Mouse (Mus musculus): ENCODE data around the gene Vmn1r214. TPM values are rescaled to one million over a fixed set of nuclear protein-coding genes. Genes with fewer than 3 reads are reported as not detected.

The Vmn1r214 gene
- polyA plus RNA-seq (2014; fragmentation: Nextera tagmentation; extraction: Ambion mirVana), result not detected in 2 replicates

DNA sequence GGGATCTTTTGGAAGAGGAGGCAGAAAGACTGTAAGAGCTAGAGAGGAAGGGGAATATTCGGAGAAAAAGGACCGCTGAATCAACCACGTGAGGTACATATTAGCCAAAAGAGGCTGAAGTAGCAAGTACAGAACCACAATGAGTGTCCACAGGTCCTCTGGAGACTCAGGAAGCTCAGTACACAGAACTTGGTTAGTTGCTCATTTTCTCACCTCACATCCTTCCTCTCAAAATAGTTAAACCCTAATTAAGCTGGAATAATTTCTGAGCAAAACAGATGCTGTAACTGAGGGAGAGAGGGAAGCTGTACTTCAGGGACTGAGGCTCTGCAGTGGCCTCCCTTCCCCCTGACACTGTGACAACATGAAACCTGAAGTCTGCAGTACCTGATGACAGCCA lies at the start of gene Vmn1r214:
Vmn1r214 (plus strand) TSS at position 301 of the 400 bp plus-strand sequence.
- ATAC-seq (ENCODE audit: insufficient number of reproducible peaks, insufficient read depth, low FRiP score, low read depth), result no peak
- Histone ChIP-seq H3K4me1 (ENCODE audit: control insufficient read depth, insufficient read depth, low read length) (no peaks in the 10 kb centered on the region), H3K9ac (replicated peaks; ENCODE audit: low read depth, low read length) (no peak within 1 kb of the TSS), H3K4me2 (replicated peaks; ENCODE audit: low read depth, low read length) (no peak within 1 kb of the TSS), H3K4me3 (ENCODE audit: low read depth, low read length) (no peak within 1 kb of the TSS), H3K9me3 (ENCODE audit: control insufficient read depth, low read depth, low read length) (no peaks in the 10 kb centered on the region), H3K36me3 (ENCODE audit: control insufficient read depth, insufficient read depth, low read length) (no peaks in the 10 kb centered on the region), H3K27ac (ENCODE audit: low read length) (no peak within 1 kb of the TSS), H3K27me3 (ENCODE audit: control insufficient read depth, insufficient read depth, low read length) (no peaks in the 10 kb centered on the region)
- WGBS, result 86% methylated on average over 3 of the region's 3 CpGs

DNA sequence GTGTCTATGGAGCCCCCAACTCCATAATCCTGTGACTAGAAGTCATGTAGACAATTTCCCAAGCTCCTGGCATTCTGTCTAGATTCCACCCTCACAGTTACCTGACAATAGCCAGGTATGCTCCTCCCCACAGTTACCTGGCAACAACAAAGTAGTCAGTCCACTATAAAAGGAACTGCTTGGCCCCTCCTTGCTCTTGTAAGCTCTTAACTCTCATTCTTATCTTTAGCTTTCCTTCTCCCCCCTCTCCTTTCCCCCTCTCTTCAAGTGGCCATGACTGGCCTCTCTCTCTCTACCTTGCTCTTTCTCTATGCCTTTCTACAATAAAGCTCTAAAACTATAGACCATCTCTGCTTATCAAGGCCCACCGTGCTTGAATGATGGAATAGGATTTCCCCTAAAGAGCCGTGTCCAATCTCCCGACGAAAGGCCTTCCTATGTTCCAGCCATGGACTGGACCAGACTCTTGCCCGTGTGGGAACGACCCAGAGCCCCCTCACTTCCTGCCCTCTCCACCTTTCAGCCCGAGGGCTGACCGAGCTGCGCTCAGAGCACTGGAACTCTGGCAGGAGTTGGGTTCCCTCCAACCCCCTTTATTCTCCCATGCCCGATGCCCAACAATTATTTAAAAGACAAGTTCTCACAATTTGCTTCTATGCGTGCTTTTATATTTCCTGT lies 39.9 kb upstream of the Vmn1r214 start:
- Histone ChIP-seq H3K36me3 (ENCODE audit: control insufficient read depth, insufficient read depth, low read length) (no peaks in the 10 kb centered on the region), H3K27ac (ENCODE audit: low read length) (no peak overlapping the region), H3K4me3 (ENCODE audit: low read depth, low read length) (no peak overlapping the region), H3K9me3 (ENCODE audit: control insufficient read depth, low read depth, low read length) (no peaks in the 10 kb centered on the region), H3K27me3 (ENCODE audit: control insufficient read depth, insufficient read depth, low read length) (no peaks in the 10 kb centered on the region), H3K9ac (replicated peaks; ENCODE audit: low read depth, low read length) (no peak overlapping the region), H3K4me1 (ENCODE audit: control insufficient read depth, insufficient read depth, low read length) (no peaks in the 10 kb centered on the region), H3K4me2 (replicated peaks; ENCODE audit: low read depth, low read length) (no peak overlapping the region)
- 85% methylated on average over 11 of the region's 11 CpGs for WGBS
- no peak for ATAC-seq (ENCODE audit: insufficient number of reproducible peaks, insufficient read depth, low FRiP score, low read depth)

DNA sequence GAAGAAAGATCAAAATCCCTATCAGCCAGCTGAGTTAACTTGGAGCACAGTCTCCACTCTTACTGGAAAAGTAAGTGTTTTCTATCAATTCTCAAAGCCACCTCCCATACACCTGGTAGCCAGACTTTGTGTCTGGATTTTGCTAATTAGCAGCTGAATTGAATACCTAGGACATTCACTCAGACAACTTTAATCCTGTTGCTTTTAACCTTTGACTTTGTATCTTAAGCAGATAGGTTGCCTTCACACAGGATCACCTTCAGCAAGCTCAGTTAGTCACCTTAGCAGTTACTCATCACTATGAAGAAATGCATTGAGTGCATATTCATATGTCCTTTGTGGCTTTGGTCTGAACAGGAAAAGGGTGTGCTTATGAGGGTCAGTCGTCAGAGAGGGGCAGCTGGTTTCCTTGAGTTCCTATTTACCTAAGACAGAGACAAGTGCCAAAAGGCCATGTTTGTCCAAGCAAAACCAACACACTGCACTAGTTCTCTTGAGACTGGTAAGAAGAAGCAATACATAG lies 38.0 kb upstream of the Vmn1r214 start:
- no peak for ATAC-seq (ENCODE audit: insufficient number of reproducible peaks, insufficient read depth, low FRiP score, low read depth)
- Histone ChIP-seq H3K4me3 (ENCODE audit: low read depth, low read length) (no peak overlapping the region), H3K4me2 (replicated peaks; ENCODE audit: low read depth, low read length) (no peak overlapping the region), H3K4me1 (ENCODE audit: control insufficient read depth, insufficient read depth, low read length) (no peaks in the 10 kb centered on the region), H3K9ac (replicated peaks; ENCODE audit: low read depth, low read length) (no peak overlapping the region), H3K27ac (ENCODE audit: low read length) (no peak overlapping the region), H3K36me3 (ENCODE audit: control insufficient read depth, insufficient read depth, low read length) (no peaks in the 10 kb centered on the region), H3K27me3 (ENCODE audit: control insufficient read depth, insufficient read depth, low read length) (no peaks in the 10 kb centered on the region), H3K9me3 (ENCODE audit: control insufficient read depth, low read depth, low read length) (no peaks in the 10 kb centered on the region)
- 31% methylated on average over 1 of the region's 1 CpGs for WGBS

DNA sequence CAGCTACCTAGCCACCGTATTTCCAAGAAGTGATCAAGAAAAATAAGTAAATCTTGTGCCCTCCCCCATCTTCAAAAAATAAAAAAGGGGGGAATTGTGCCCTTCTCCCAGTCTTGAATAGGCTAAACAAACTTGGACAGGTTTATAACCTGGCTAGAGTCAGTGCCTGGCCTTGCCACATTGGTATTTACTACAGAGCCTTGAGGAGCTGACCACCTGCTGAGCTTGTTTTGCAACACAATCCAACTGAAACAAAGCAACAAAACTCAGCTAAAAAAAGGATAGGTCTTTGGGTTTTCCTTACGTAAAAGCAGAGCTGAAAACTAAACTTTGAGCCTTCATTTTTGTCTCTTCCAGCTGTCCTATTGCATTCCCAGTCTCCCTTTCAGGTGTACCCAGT lies 37.5 kb upstream of the Vmn1r214 start:
- H3K4me2 ChIP-seq (replicated peaks; ENCODE audit: low read depth, low read length), result no peak overlapping the region
- H3K4me1 ChIP-seq (ENCODE audit: control insufficient read depth, insufficient read depth, low read length), result no peaks in the 10 kb centered on the region
- WGBS, result 63% methylated on average over 2 of the region's 2 CpGs
- H3K9ac ChIP-seq (replicated peaks; ENCODE audit: low read depth, low read length), result no peak overlapping the region
- no peaks in the 10 kb centered on the region for H3K27me3 ChIP-seq (ENCODE audit: control insufficient read depth, insufficient read depth, low read length)
- no peaks in the 10 kb centered on the region for H3K36me3 ChIP-seq (ENCODE audit: control insufficient read depth, insufficient read depth, low read length)
- no peaks in the 10 kb centered on the region for H3K9me3 ChIP-seq (ENCODE audit: control insufficient read depth, low read depth, low read length)
- H3K27ac ChIP-seq (ENCODE audit: low read length), result no peak overlapping the region
- H3K4me3 ChIP-seq (ENCODE audit: low read depth, low read length), result no peak overlapping the region
- no peak for ATAC-seq (ENCODE audit: insufficient number of reproducible peaks, insufficient read depth, low FRiP score, low read depth)

DNA sequence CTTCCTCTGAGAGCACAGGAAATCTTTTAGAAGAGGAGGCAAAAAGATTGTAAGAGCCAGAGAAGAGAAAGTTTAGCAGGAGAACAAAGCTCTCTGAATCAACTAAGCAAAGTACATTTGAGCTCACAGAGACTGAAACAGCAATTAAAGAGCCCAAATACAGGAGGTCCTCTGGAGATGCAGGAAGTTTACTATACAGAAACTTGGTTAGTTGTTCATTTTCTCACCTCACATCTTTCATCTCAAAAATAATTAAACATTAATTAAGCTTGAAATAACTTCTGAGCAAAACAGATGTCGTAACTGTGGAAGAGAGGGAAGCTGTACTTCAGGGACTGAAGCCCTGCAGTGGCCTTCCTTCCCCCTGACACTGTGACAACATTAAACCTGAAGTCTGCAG lies 22.9 kb upstream of the Vmn1r214 start, which contains the start of gene Vmn1r213:
Vmn1r213 (plus strand) TSS at position 301 of the 400 bp plus-strand sequence.
- H3K4me1 ChIP-seq (ENCODE audit: control insufficient read depth, insufficient read depth, low read length), result no peaks in the 10 kb centered on the region
- H3K4me2 ChIP-seq (replicated peaks; ENCODE audit: low read depth, low read length), result no peak within 1 kb of the TSS
- H3K27me3 ChIP-seq (ENCODE audit: control insufficient read depth, insufficient read depth, low read length), result no peaks in the 10 kb centered on the region
- no peak for ATAC-seq (ENCODE audit: insufficient number of reproducible peaks, insufficient read depth, low FRiP score, low read depth)
- no peak within 1 kb of the TSS for H3K27ac ChIP-seq (ENCODE audit: low read length)
- no peak within 1 kb of the TSS for H3K4me3 ChIP-seq (ENCODE audit: low read depth, low read length)
- H3K9ac ChIP-seq (replicated peaks; ENCODE audit: low read depth, low read length), result no peak within 1 kb of the TSS
- WGBS, result 68% methylated on average over 1 of the region's 1 CpGs
- no peaks in the 10 kb centered on the region for H3K9me3 ChIP-seq (ENCODE audit: control insufficient read depth, low read depth, low read length)
- no peaks in the 10 kb centered on the region for H3K36me3 ChIP-seq (ENCODE audit: control insufficient read depth, insufficient read depth, low read length)

DNA sequence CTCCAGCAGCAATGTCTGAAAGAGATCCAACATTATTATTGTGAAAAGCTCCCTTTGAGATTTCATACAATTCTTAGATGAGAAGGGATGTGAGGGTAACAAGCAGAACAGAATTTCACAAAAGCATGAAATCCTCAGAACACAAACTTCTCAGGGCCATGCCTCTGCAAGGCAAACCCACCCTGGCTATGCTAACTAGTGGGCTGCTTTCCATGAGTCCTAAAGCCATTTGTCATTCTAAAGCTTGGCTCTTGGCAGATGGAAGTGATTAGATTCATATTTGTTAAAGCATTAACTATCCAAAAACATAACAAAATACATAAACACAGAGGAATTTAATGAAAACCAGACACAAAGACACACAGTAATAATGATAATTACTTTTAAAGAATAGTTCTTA lies 12.1 kb upstream of the Vmn1r214 start:
- Histone ChIP-seq H3K4me2 (replicated peaks; ENCODE audit: low read depth, low read length) (no peak overlapping the region), H3K36me3 (ENCODE audit: control insufficient read depth, insufficient read depth, low read length) (no peaks in the 10 kb centered on the region), H3K27me3 (ENCODE audit: control insufficient read depth, insufficient read depth, low read length) (no peaks in the 10 kb centered on the region), H3K27ac (ENCODE audit: low read length) (no peak overlapping the region), H3K9ac (replicated peaks; ENCODE audit: low read depth, low read length) (no peak overlapping the region), H3K4me1 (ENCODE audit: control insufficient read depth, insufficient read depth, low read length) (no peaks in the 10 kb centered on the region), H3K9me3 (ENCODE audit: control insufficient read depth, low read depth, low read length) (no peaks in the 10 kb centered on the region), H3K4me3 (ENCODE audit: low read depth, low read length) (no peak overlapping the region)
- no peak for ATAC-seq (ENCODE audit: insufficient number of reproducible peaks, insufficient read depth, low FRiP score, low read depth)

DNA sequence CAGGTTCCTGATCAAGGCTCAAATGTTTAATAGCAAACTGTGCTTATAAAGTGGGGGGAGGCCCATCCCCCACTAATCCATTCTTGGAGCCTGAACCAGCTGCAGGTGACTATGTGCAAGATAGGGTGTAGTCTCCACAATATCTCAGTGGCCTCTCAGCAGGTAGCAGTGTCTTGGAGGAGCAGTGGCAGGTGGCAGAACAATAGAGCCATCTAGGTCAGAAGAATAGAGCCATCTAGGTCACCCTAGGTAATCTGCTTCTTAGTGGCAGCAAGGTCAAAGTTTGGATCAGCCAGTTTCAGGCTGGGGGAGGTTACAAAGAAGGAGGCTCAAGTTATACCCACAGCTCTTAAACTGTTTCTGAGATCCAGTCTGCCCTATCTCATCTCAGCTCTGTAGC lies 5.4 kb upstream of the Vmn1r214 start:
- Histone ChIP-seq H3K9ac (replicated peaks; ENCODE audit: low read depth, low read length) (no peak overlapping the region), H3K27ac (ENCODE audit: low read length) (no peak overlapping the region), H3K4me1 (ENCODE audit: control insufficient read depth, insufficient read depth, low read length) (no peaks in the 10 kb centered on the region), H3K36me3 (ENCODE audit: control insufficient read depth, insufficient read depth, low read length) (no peaks in the 10 kb centered on the region), H3K4me2 (replicated peaks; ENCODE audit: low read depth, low read length) (no peak overlapping the region), H3K27me3 (ENCODE audit: control insufficient read depth, insufficient read depth, low read length) (no peaks in the 10 kb centered on the region), H3K9me3 (ENCODE audit: control insufficient read depth, low read depth, low read length) (no peaks in the 10 kb centered on the region), H3K4me3 (ENCODE audit: low read depth, low read length) (no peak overlapping the region)
- no peak for ATAC-seq (ENCODE audit: insufficient number of reproducible peaks, insufficient read depth, low FRiP score, low read depth)

DNA sequence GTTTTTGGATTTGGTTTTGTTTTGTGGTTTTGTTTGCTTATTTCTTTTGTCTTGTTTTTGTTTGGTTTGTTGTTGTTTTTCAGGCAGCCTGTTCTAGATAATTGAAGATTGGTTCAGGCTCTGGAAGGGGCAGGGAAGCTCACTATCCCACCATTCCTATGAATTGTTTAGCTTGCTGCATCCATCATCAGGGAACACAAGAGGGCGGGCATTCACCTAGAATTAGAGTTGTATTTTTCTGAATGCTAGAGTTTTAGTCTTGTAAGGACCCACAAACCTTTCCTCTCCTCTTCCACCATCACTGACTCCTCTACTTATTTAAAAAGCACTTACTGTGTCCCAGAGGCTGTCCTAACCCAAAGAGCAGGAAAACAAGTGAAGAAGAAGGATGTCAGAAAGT lies 27.6 kb downstream of the Vmn1r214 start:
- ATAC-seq (ENCODE audit: insufficient number of reproducible peaks, insufficient read depth, low FRiP score, low read depth), result no peak
- Histone ChIP-seq H3K27ac (ENCODE audit: low read length) (no peak overlapping the region), H3K4me3 (ENCODE audit: low read depth, low read length) (no peak overlapping the region), H3K27me3 (ENCODE audit: control insufficient read depth, insufficient read depth, low read length) (no peaks in the 10 kb centered on the region), H3K4me2 (replicated peaks; ENCODE audit: low read depth, low read length) (no peak overlapping the region), H3K9ac (replicated peaks; ENCODE audit: low read depth, low read length) (no peak overlapping the region), H3K36me3 (ENCODE audit: control insufficient read depth, insufficient read depth, low read length) (no peaks in the 10 kb centered on the region), H3K9me3 (ENCODE audit: control insufficient read depth, low read depth, low read length) (no peaks in the 10 kb centered on the region), H3K4me1 (ENCODE audit: control insufficient read depth, insufficient read depth, low read length) (no peaks in the 10 kb centered on the region)
- WGBS, result 39% methylated on average over 1 of the region's 1 CpGs

DNA sequence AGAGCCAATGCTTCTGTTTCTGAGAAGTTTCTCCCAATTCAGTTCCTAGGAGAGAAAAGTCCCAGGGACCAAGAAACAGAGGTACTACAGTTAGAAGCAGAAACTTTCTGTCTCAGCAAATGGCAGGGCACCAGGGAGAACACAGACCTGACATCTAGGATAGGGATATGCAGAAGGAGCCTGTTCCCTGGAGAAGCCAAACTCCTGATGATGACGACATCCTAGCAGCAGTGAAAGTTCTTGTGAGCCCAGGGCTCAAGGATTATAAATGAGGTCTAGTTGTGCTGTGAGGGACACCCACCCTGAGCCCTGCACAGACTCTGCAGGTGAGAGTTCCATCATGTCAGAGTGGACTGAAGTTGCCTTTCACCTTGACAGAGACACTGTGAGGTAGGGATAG lies 37.5 kb downstream of the Vmn1r214 start, which contains the start of gene Vmn1r215:
Vmn1r215 (plus strand) TSS at position 301 of the 400 bp plus-strand sequence.
- Histone ChIP-seq H3K9me3 (ENCODE audit: control insufficient read depth, low read depth, low read length) (no peaks in the 10 kb centered on the region), H3K4me2 (replicated peaks; ENCODE audit: low read depth, low read length) (no peak within 1 kb of the TSS), H3K27me3 (ENCODE audit: control insufficient read depth, insufficient read depth, low read length) (no peaks in the 10 kb centered on the region), H3K4me1 (ENCODE audit: control insufficient read depth, insufficient read depth, low read length) (no peaks in the 10 kb centered on the region), H3K27ac (ENCODE audit: low read length) (no peak within 1 kb of the TSS), H3K36me3 (ENCODE audit: control insufficient read depth, insufficient read depth, low read length) (no peaks in the 10 kb centered on the region), H3K9ac (replicated peaks; ENCODE audit: low read depth, low read length) (no peak within 1 kb of the TSS), H3K4me3 (ENCODE audit: low read depth, low read length) (no peak within 1 kb of the TSS)
- 58% methylated on average over 1 of the region's 1 CpGs for WGBS
- ATAC-seq (ENCODE audit: insufficient number of reproducible peaks, insufficient read depth, low FRiP score, low read depth), result no peak
